Mouse (Mus musculus) CH12.LX (cell line): ENCODE results near the gene Hpse. TPM values are rescaled to one million over a fixed set of nuclear protein-coding genes. Genes with fewer than 3 reads are reported as not detected.

Experiments
- DNase-seq: peaks from one replicate; pipeline ENCODE4 v3.0.0-alpha.2; 2013; ENCODE audit errors: extremely low read depth
- H3K27ac ChIP-seq: 2 replicates; pipeline ENCODE4 v1.5.1; 2012; ENCODE audit warnings: low read depth, mild to moderate bottlenecking, control low read depth, moderate library complexity; ENCODE audit not compliant: insufficient read depth
- H3K27me3 ChIP-seq: replicated peaks from 2 replicates; pipeline ENCODE3; 2012; ENCODE audit warnings: inconsistent platforms
- H3K36me3 ChIP-seq, 2 experiments: replicated peaks in 1 of 2; 2 replicates each; pipeline versions ENCODE3 to v1.6.1; 2012; ENCODE audit warnings: inconsistent platforms in 1 of 2, low read length in 1 of 2, mild to moderate bottlenecking in 1 of 2, mixed read lengths in 1 of 2, moderate library complexity in 1 of 2; ENCODE audit not compliant: control insufficient read depth in 1 of 2, insufficient read depth in 1 of 2
- H3K4me1 ChIP-seq, 2 experiments: 2 replicates each; pipeline ENCODE4 v1.6.1; 2012; ENCODE audit warnings: inconsistent platforms in 1 of 2, moderate library complexity in 1 of 2; ENCODE audit not compliant: insufficient read depth in 2 of 2, control insufficient read depth in 1 of 2
- H3K4me2 ChIP-seq: 2 replicates; pipeline ENCODE4 v1.6.1; 2012; ENCODE audit warnings: low read depth, mild to moderate bottlenecking, control low read depth; ENCODE audit not compliant: poor library complexity, insufficient read depth, severe bottlenecking
- H3K4me3 ChIP-seq, 3 experiments: fragments of 150-350 bp in 1 of 3; sonication (generic) in 1 of 3; replicated peaks in 1 of 3; 2 replicates each; pipeline versions ENCODE3 to v1.5.1; 2011 to 2012; ENCODE audit warnings: low read depth in 2 of 3, low read length in 2 of 3, mild to moderate bottlenecking in 2 of 3, moderate library complexity in 2 of 3, control low read depth in 1 of 3, improper control_type of control experiment in 1 of 3, inconsistent platforms in 1 of 3, mixed read lengths in 1 of 3; ENCODE audit not compliant: poor library complexity in 1 of 3
- H3K79me2 ChIP-seq: replicated peaks from 2 replicates; pipeline ENCODE4 v1.6.1; 2012; ENCODE audit warnings: mild to moderate bottlenecking, moderate library complexity; ENCODE audit not compliant: control insufficient read depth, poor library complexity, insufficient read depth, severe bottlenecking; ENCODE audit errors: extremely low read depth
- H3K9ac ChIP-seq: 2 replicates; pipeline ENCODE4 v1.6.1; 2012; ENCODE audit warnings: low read depth, mild to moderate bottlenecking, control low read depth, moderate library complexity; ENCODE audit not compliant: insufficient read depth
- H3K9me3 ChIP-seq: replicated peaks from 2 replicates; pipeline ENCODE3; 2012; ENCODE audit warnings: low read length, inconsistent platforms, mixed read lengths
- BHLHE40 ChIP-seq: IDR thresholded peaks from 2 replicates; pipeline ENCODE4 v1.6.1; 2011; ENCODE audit warnings: mild to moderate bottlenecking, low read depth, low read length, improper control_type of control experiment
- CHD2 ChIP-seq: IDR thresholded peaks from 2 replicates; pipeline ENCODE4 v1.6.1; 2011; ENCODE audit warnings: low read length, improper control_type of control experiment
- CTCF ChIP-seq, 2 experiments: IDR thresholded peaks in 1 of 2; conservative IDR thresholded peaks in 1 of 2; 2 replicates each; pipeline ENCODE4 v1.5.1; 2011 to 2012; ENCODE audit warnings: low read depth in 2 of 2, low read length in 2 of 2, improper control_type of control experiment in 1 of 2, inconsistent platforms in 1 of 2, mild to moderate bottlenecking in 1 of 2, moderate library complexity in 1 of 2
- E2F4 ChIP-seq: IDR thresholded peaks from 2 replicates; pipeline ENCODE4 v1.6.1; 2011; ENCODE audit warnings: low read depth, low read length, improper control_type of control experiment; ENCODE audit not compliant: insufficient replicate concordance
- EP300 ChIP-seq: IDR thresholded peaks from 2 replicates; pipeline ENCODE4 v1.6.1; 2011; ENCODE audit warnings: low read length, improper control_type of control experiment
- ETS1 ChIP-seq: conservative IDR thresholded peaks from 2 replicates; pipeline ENCODE4 v1.6.1; 2012; ENCODE audit warnings: low read depth, mild to moderate bottlenecking, inconsistent platforms, low read length, improper control_type of control experiment, moderate library complexity
- GABPA ChIP-seq: IDR thresholded peaks from 2 replicates; pipeline ENCODE4 v1.6.1; 2012; ENCODE audit warnings: low read depth, low read length, improper control_type of control experiment, inconsistent platforms; ENCODE audit not compliant: insufficient replicate concordance
- HCFC1 ChIP-seq: IDR thresholded peaks from 2 replicates; pipeline ENCODE4 v1.6.1; 2012; ENCODE audit warnings: low read depth, mild to moderate bottlenecking, inconsistent platforms, low read length, improper control_type of control experiment
- JUN ChIP-seq: IDR thresholded peaks from 2 replicates; pipeline ENCODE4 v1.6.1; 2011; ENCODE audit warnings: low read depth, mild to moderate bottlenecking, low read length, improper control_type of control experiment, moderate library complexity; ENCODE audit not compliant: insufficient read depth
- JUND ChIP-seq: conservative IDR thresholded peaks from 2 replicates; pipeline ENCODE4 v1.6.1; 2011; ENCODE audit warnings: low read depth, low read length, improper control_type of control experiment
- KAT2A ChIP-seq: IDR thresholded peaks from 2 replicates; pipeline ENCODE4 v1.6.1; 2012; ENCODE audit warnings: low read length, improper control_type of control experiment, inconsistent platforms; ENCODE audit not compliant: insufficient replicate concordance
- MXI1 ChIP-seq: IDR thresholded peaks from 2 replicates; pipeline ENCODE4 v1.6.1; 2011; ENCODE audit warnings: mild to moderate bottlenecking, low read depth, low read length, improper control_type of control experiment
- MYC ChIP-seq: IDR thresholded peaks from 2 replicates; pipeline ENCODE4 v1.6.1; 2011; ENCODE audit warnings: low read depth, mild to moderate bottlenecking, improper control_type of control experiment, low read length
- NELFE ChIP-seq: IDR thresholded peaks from 2 replicates; pipeline ENCODE4 v1.6.1; 2011; ENCODE audit warnings: low read depth, low read length, improper control_type of control experiment
- NRF1 ChIP-seq: IDR thresholded peaks from 2 replicates; pipeline ENCODE4 v1.6.1; 2014; ENCODE audit warnings: low read depth, mild to moderate bottlenecking, inconsistent platforms, low read length, improper control_type of control experiment, moderate library complexity
- PAX5 ChIP-seq: IDR thresholded peaks from 2 replicates; pipeline ENCODE4 v1.6.1; 2012; ENCODE audit warnings: low read length, inconsistent platforms, mixed read lengths
- POLR2A ChIP-seq: IDR thresholded peaks from 2 replicates; pipeline ENCODE4 v1.6.1; 2011; ENCODE audit warnings: low read depth, mild to moderate bottlenecking, improper control_type of control experiment, low read length
- POLR2AphosphoS2 ChIP-seq: IDR thresholded peaks from 2 replicates; pipeline ENCODE4 v1.6.1; 2011; ENCODE audit warnings: low read depth, low read length, improper control_type of control experiment
- RAD21 ChIP-seq: IDR thresholded peaks from 2 replicates; pipeline ENCODE4 v1.6.1; 2011; ENCODE audit warnings: low read depth, mild to moderate bottlenecking, low read length, improper control_type of control experiment, moderate library complexity
- RCOR1 ChIP-seq: conservative IDR thresholded peaks from 2 replicates; pipeline ENCODE4 v1.6.1; 2012; ENCODE audit warnings: low read depth, mild to moderate bottlenecking, inconsistent platforms, low read length, improper control_type of control experiment
- TCF12 ChIP-seq: IDR thresholded peaks from 2 replicates; pipeline ENCODE4 v1.6.1; 2014; ENCODE audit warnings: low read depth, mild to moderate bottlenecking, inconsistent platforms, low read length, improper control_type of control experiment
- UBTF ChIP-seq: IDR thresholded peaks from 2 replicates; pipeline ENCODE4 v1.6.1; 2012; ENCODE audit warnings: low read depth, mild to moderate bottlenecking, inconsistent platforms, low read length, improper control_type of control experiment, moderate library complexity
- USF1 ChIP-seq: IDR thresholded peaks from 2 replicates; pipeline ENCODE4 v1.6.1; 2014; ENCODE audit warnings: low read depth, mild to moderate bottlenecking, inconsistent platforms, low read length, improper control_type of control experiment
- ZKSCAN1 ChIP-seq: IDR thresholded peaks from 2 replicates; pipeline ENCODE4 v1.6.1; 2012; ENCODE audit warnings: low read depth, inconsistent platforms, low read length, improper control_type of control experiment, borderline replicate concordance
- ZNF384 ChIP-seq: IDR thresholded peaks from 2 replicates; pipeline ENCODE4 v1.6.1; 2012; ENCODE audit warnings: low read depth, low read length, improper control_type of control experiment, inconsistent platforms
- dilution Hi-C: fragments of 300-500 bp; cut with MboI; formaldehyde crosslinking; loops from 2 replicates; pipeline ENCODE4 v1.14.3; 2020; ENCODE audit warnings: low sequenced_read_pairs; ENCODE audit not compliant: extremely low pct_unique_long_range_greater_than_20kb, extremely low pct_ligation_motif_present
- in situ Hi-C: fragments of 300-500 bp; cut with MboI; formaldehyde crosslinking; loops from 3 replicates; pipeline ENCODE4 v1.14.3; 2019; ENCODE audit warnings: low sequenced_read_pairs, low pct_ligation_motif_present, low pct_unique_long_range_greater_than_20kb, mixed read lengths
- polyA plus RNA-seq: library from polyadenylated mRNA; unstranded; fragments of >175 nt; gene quantifications from 2 replicates; pipeline ENCODE4 v1.2.1, GENCODE M21; 2012; ENCODE audit warnings: low read depth; ENCODE audit not compliant: insufficient read length
- total RNA-seq, 2 experiments: library from RNA; depleted of rRNA; stranded (reverse); fragments of 300-350 nt in 1 of 2; fragments of >200 nt in 1 of 2; gene quantifications; 2 replicates each; pipeline ENCODE4 v1.2.3; 2012 to 2014

Gene Hpse
- total and polyA plus RNA-seq, 3 experiments = 3.3 to 9.5 (median 3.8) TPM

GRCm38 (mm10) chr5:100651486-100651885 is 68.0 kb downstream of the Hpse start:
- no peak for DNase-seq
- H3K27ac ChIP-seq = no peak overlapping the region
- dilution Hi-C loops = no loop called here
- TF ChIP-seq EP300 (no peak), MXI1 (no peak), UBTF (no peak), ZNF384 (no peak), RCOR1 (no peak), E2F4 (no peak), GABPA (no peak), MYC (no peak), ETS1 (no peak), PAX5 (no peak), HCFC1 (no peak), POLR2AphosphoS2 (no peak), JUND (no peak), POLR2A (no peak), NELFE (no peak), BHLHE40 (no peak), TCF12 (no peak), CHD2 (no peak), JUN (no peak), USF1 (no peak)
- TF ChIP-seq, all 38 proteins: peak for 0
- Histone ChIP-seq H3K9me3 (no peaks in the 10 kb centered on the region), H3K9ac (no peak overlapping the region), H3K79me2 (no peaks in the 10 kb centered on the region), H3K4me1 (peaks cover 8 to 47% of the 10 kb centered on the region in 2 experiments), H3K27me3 (no peaks in the 10 kb centered on the region), H3K36me3 (peaks cover 18 to 32% of the 10 kb centered on the region in 2 experiments), H3K4me3 (no peak overlapping the region), H3K4me2 (no peak overlapping the region)
- in situ Hi-C loops = no loop called here

- dilution Hi-C loops = no loop called here
Observed at GRCm38 (mm10) chr5:100650969-100651368, 68.5 kb downstream of the Hpse start.

More at GRCm38 (mm10) chr5:100650969-100651368, 68.5 kb downstream of the Hpse start:
- TF ChIP-seq POLR2AphosphoS2 = no peak
- TF ChIP-seq GABPA = no peak
- TF ChIP-seq HCFC1 = no peak
- TF ChIP-seq KAT2A = no peak
- TF ChIP-seq EP300 = no peak
- no peak for TF ChIP-seq RCOR1
- no peak for TF ChIP-seq PAX5
- TF ChIP-seq UBTF = no peak
- TF ChIP-seq NRF1 = no peak
- no peak for TF ChIP-seq TCF12
- no peak for TF ChIP-seq CTCF (conservative IDR thresholded peaks at IDR 0.05 in 1 of 2, IDR thresholded peaks at IDR 0.05 in 1 of 2; ENCODE audit: low read depth in 2 of 2, low read length in 2 of 2)
- no peak for TF ChIP-seq MYC
- TF ChIP-seq ZKSCAN1 = no peak
- no peak for TF ChIP-seq RAD21
- in situ Hi-C loops = no loop called here
- H3K4me2 ChIP-seq = no peak overlapping the region
- H3K27ac ChIP-seq = no peak overlapping the region
- no peaks in the 10 kb centered on the region for H3K9me3 ChIP-seq
- H3K9ac ChIP-seq = no peak overlapping the region
- peaks cover 15 to 27% of the 10 kb centered on the region in 2 experiments for H3K36me3 ChIP-seq
- H3K79me2 ChIP-seq = no peaks in the 10 kb centered on the region
- H3K4me1 ChIP-seq = peaks cover 4 to 47% of the 10 kb centered on the region in 2 experiments
- no peaks in the 10 kb centered on the region for H3K27me3 ChIP-seq
- no peak for DNase-seq
- no peak overlapping the region for H3K4me3 ChIP-seq
